Mouse (Mus musculus): ENCODE results near the gene P2ry6.

- TF ChIP-seq HCFC1 (IDR thresholded peaks at IDR 0.05; ENCODE audit: borderline replicate concordance, insufficient read depth, low read length): no peak
- no peak for TF ChIP-seq ZNF384 (IDR thresholded peaks at IDR 0.05; ENCODE audit: low read depth, low read length)
- TF ChIP-seq MAFK (IDR thresholded peaks at IDR 0.05; ENCODE audit: insufficient read depth, low read depth, low read length): no peak
Measured at GRCm38 (mm10) chr7:100917751-100918150, 56.7 kb downstream of the P2ry6 start.

Data from ES-E14 (cell line).